Mouse (Mus musculus): Measurements from ENCODE around the gene Arhgap31.
"Not testable (repeated sequence)": the region's sequence is repeated elsewhere in the genome, so short reads cannot be mapped to it uniquely, and the experiment has no call there.

Gene Arhgap31

GRCm38 (mm10) chr16:38688531-38689264 lies 24.4 kb downstream of the Arhgap31 start:
- no peak for DNase-seq (ENCODE audit: low read depth, low spot score)

GRCm38 (mm10) chr16:38687673-38688072 lies 25.4 kb downstream of the Arhgap31 start:
- DNase-seq (ENCODE audit: low read depth, low spot score), result no peak

GRCm38 (mm10) chr16:38683094-38683493 lies 30.0 kb downstream of the Arhgap31 start:
- DNase-seq (ENCODE audit: low read depth, low spot score), result no peak

- no peak for DNase-seq (ENCODE audit: low read depth, low spot score)
Measured at GRCm38 (mm10) chr16:38681313-38681712, 31.8 kb downstream of the Arhgap31 start.

GRCm38 (mm10) chr16:38679431-38680021 lies 33.5 kb downstream of the Arhgap31 start:
- no peak for DNase-seq (ENCODE audit: low read depth, low spot score)

- DNase-seq (ENCODE audit: low read depth, low spot score), result no peak
Measured at GRCm38 (mm10) chr16:38678853-38679252, 34.2 kb downstream of the Arhgap31 start.

GRCm38 (mm10) chr16:38677941-38678340 lies 35.1 kb downstream of the Arhgap31 start:
- not testable (repeated sequence) for DNase-seq (ENCODE audit: low read depth, low spot score)

- no peak for DNase-seq (ENCODE audit: low read depth, low spot score)
Measured at GRCm38 (mm10) chr16:38677171-38677570, 35.9 kb downstream of the Arhgap31 start.

GRCm38 (mm10) chr16:38676647-38677046 lies 36.4 kb downstream of the Arhgap31 start:
- no peak for DNase-seq (ENCODE audit: low read depth, low spot score)

- no peak for DNase-seq (ENCODE audit: low read depth, low spot score)
Measured at GRCm38 (mm10) chr16:38675600-38676335, 37.3 kb downstream of the Arhgap31 start.

- DNase-seq (ENCODE audit: low read depth, low spot score), result no peak
Measured at GRCm38 (mm10) chr16:38674891-38675290, 38.2 kb downstream of the Arhgap31 start.

GRCm38 (mm10) chr16:38673511-38673910 lies 39.6 kb downstream of the Arhgap31 start:
- DNase-seq (ENCODE audit: low read depth, low spot score), result peak; percentile 51

GRCm38 (mm10) chr16:38672947-38673346 lies 40.1 kb downstream of the Arhgap31 start:
- no peak for DNase-seq (ENCODE audit: low read depth, low spot score)

- DNase-seq (ENCODE audit: low read depth, low spot score), result no peak
Measured at GRCm38 (mm10) chr16:38672370-38672769, 40.7 kb downstream of the Arhgap31 start.

GRCm38 (mm10) chr16:38670621-38671390 lies 42.3 kb downstream of the Arhgap31 start:
- DNase-seq (ENCODE audit: low read depth, low spot score), result no peak

- DNase-seq (ENCODE audit: low read depth, low spot score), result no peak
Measured at GRCm38 (mm10) chr16:38668871-38669675, 44.0 kb downstream of the Arhgap31 start.

- no peak for DNase-seq (ENCODE audit: low read depth, low spot score)
Measured at GRCm38 (mm10) chr16:38666523-38666922, 46.6 kb downstream of the Arhgap31 start.

- no peak for DNase-seq (ENCODE audit: low read depth, low spot score)
Measured at GRCm38 (mm10) chr16:38666016-38666415, 47.1 kb downstream of the Arhgap31 start.

GRCm38 (mm10) chr16:38662575-38662974 lies 50.5 kb downstream of the Arhgap31 start:
- DNase-seq (ENCODE audit: low read depth, low spot score), result no peak

- DNase-seq (ENCODE audit: low read depth, low spot score), result no peak
Measured at GRCm38 (mm10) chr16:38654308-38654707, 58.8 kb downstream of the Arhgap31 start.

GRCm38 (mm10) chr16:38653390-38653871 lies 59.6 kb downstream of the Arhgap31 start:
- no peak for DNase-seq (ENCODE audit: low read depth, low spot score)
